Mouse (Mus musculus): ENCODE measurements around the gene Dclre1b. TPM values are rescaled to one million over a fixed set of nuclear protein-coding genes. Genes with fewer than 3 reads are reported as not detected.
A peak's percentile ranks its signal among the peaks of the same experiment; 100 is the strongest.

Dclre1b gene
- polyA plus RNA-seq, 1 experiment from 2014 or later = 23.0 TPM

- WGBS = 65% methylated on average over 7 of the region's 7 CpGs
- Histone ChIP-seq H3K4me1 (ENCODE audit: control insufficient read depth, insufficient read depth, low read length) (peaks cover 15% of the 10 kb centered on the region), H3K36me3 (ENCODE audit: control insufficient read depth, insufficient read depth, low read length) (no peaks in the 10 kb centered on the region), H3K9me3 (ENCODE audit: control insufficient read depth, low read length) (no peaks in the 10 kb centered on the region), H3K4me2 (ENCODE audit: low read length) (no peak overlapping the region), H3K27me3 (ENCODE audit: control insufficient read depth, insufficient read depth, low read length) (no peaks in the 10 kb centered on the region), H3K27ac (replicated peaks; ENCODE audit: low read depth, low read length) (no peak overlapping the region), H3K4me3 (replicated peaks; ENCODE audit: low read depth, low read length) (no peak overlapping the region), H3K9ac (replicated peaks; ENCODE audit: low read length) (no peak overlapping the region)
- DNase-seq (no peak), ATAC-seq (ENCODE audit: low FRiP score, low TSS enrichment) (no peak)
Observed at GRCm38 (mm10) chr3:103787225-103787624, 22.0 kb downstream of the Dclre1b start.

DNA sequence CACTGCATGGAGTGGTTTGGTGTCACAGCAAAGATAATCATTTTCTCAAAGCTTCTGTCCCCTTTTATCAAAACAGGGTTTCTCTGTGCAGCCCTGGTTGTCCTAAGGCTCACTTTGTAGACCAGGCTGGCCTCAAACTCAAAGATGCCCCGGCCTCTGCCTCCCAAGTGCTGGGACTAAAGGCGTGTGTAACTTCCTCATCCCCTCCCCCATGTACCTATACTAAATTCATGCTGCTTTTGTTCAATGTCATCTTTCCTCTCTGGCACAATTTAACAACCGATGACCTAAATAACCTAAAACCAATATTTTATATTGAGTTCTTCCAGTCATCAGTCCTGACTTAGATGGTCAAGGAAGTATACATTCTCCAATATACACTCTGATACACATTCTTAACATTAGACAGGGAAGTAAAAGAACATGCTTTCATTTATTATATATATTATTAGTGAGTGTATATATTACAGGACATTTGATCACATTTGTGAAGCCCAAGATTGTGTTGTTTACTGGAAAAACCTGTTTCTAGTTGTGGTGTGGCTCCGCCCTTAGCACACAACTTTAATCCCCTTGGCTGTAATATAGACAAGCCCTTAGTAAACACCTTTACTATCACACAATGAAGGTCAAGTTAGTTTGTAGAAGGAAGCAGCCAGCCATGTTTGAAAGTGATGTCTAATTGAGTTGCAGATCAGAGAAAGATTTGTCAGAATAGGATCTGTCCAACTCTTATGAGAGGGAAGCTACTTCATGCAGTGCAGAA is 26.2 kb downstream of the Dclre1b start:
- no peaks in the 10 kb centered on the region for H3K4me1 ChIP-seq (ENCODE audit: control insufficient read depth, insufficient read depth, low read length)
- H3K9me3 ChIP-seq (ENCODE audit: control insufficient read depth, low read length) = no peaks in the 10 kb centered on the region
- H3K9ac ChIP-seq (replicated peaks; ENCODE audit: low read length) = no peak overlapping the region
- no peaks in the 10 kb centered on the region; the same call in 1 of the 2 replicates for H3K36me3 ChIP-seq (ENCODE audit: control insufficient read depth, insufficient read depth, low read length)
- ATAC-seq (ENCODE audit: low FRiP score, low TSS enrichment) = no peak
- 93% methylated on average over 4 of the region's 4 CpGs for WGBS
- no peak overlapping the region for H3K4me2 ChIP-seq (ENCODE audit: low read length)
- no peak overlapping the region for H3K27ac ChIP-seq (replicated peaks; ENCODE audit: low read depth, low read length)
- no peak for DNase-seq
- H3K27me3 ChIP-seq (ENCODE audit: control insufficient read depth, insufficient read depth, low read length) = no peaks in the 10 kb centered on the region
- H3K4me3 ChIP-seq (replicated peaks; ENCODE audit: low read depth, low read length) = no peak overlapping the region

- Histone ChIP-seq H3K27me3 (ENCODE audit: control insufficient read depth, insufficient read depth, low read length) (no peaks in the 10 kb centered on the region), H3K4me2 (ENCODE audit: low read length) (no peak overlapping the region), H3K27ac (replicated peaks; ENCODE audit: low read depth, low read length) (no peak overlapping the region), H3K36me3 (ENCODE audit: control insufficient read depth, insufficient read depth, low read length) (peaks cover 13% of the 10 kb centered on the region), H3K4me1 (ENCODE audit: control insufficient read depth, insufficient read depth, low read length) (no peaks in the 10 kb centered on the region), H3K9ac (replicated peaks; ENCODE audit: low read length) (no peak overlapping the region), H3K4me3 (replicated peaks; ENCODE audit: low read depth, low read length) (no peak overlapping the region), H3K9me3 (ENCODE audit: control insufficient read depth, low read length) (no peaks in the 10 kb centered on the region)
- WGBS = 84% methylated on average over 5 of the region's 5 CpGs
- DNase-seq (no peak), ATAC-seq (ENCODE audit: low FRiP score, low TSS enrichment) (no peak)
Observed at GRCm38 (mm10) chr3:103780777-103781176, 28.5 kb downstream of the Dclre1b start.

DNA sequence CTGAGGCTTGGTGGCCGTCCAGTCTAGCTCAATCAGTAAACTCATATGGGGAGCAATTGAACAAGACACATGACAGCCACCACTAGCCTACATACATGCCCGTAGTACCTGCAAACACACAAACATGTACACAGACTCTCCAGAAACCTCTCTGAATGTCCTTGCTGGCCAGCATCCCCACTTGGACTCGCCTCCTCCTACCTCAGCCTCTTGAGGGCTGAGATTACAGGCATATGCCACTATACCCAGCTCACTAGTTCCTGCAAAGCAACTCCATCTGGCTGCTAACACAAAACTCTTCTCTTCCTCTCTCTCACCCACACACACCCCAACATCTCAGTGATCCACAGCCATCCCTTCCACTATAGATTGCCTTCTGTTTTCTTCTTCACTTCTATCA is 29.0 kb downstream of the Dclre1b start:
- ATAC-seq (ENCODE audit: low FRiP score, low TSS enrichment) = no peak
- no peaks in the 10 kb centered on the region for H3K9me3 ChIP-seq (ENCODE audit: control insufficient read depth, low read length)
- H3K27me3 ChIP-seq (ENCODE audit: control insufficient read depth, insufficient read depth, low read length) = no peaks in the 10 kb centered on the region
- H3K36me3 ChIP-seq (ENCODE audit: control insufficient read depth, insufficient read depth, low read length) = peaks cover 15% of the 10 kb centered on the region
- no peaks in the 10 kb centered on the region for H3K4me1 ChIP-seq (ENCODE audit: control insufficient read depth, insufficient read depth, low read length)
- DNase-seq = no peak
- no peak overlapping the region for H3K4me3 ChIP-seq (replicated peaks; ENCODE audit: low read depth, low read length)
- WGBS = 95% methylated on average over 3 of the region's 3 CpGs
- no peak overlapping the region for H3K9ac ChIP-seq (replicated peaks; ENCODE audit: low read length)
- no peak overlapping the region for H3K4me2 ChIP-seq (ENCODE audit: low read length)
- no peak overlapping the region for H3K27ac ChIP-seq (replicated peaks; ENCODE audit: low read depth, low read length)

DNA sequence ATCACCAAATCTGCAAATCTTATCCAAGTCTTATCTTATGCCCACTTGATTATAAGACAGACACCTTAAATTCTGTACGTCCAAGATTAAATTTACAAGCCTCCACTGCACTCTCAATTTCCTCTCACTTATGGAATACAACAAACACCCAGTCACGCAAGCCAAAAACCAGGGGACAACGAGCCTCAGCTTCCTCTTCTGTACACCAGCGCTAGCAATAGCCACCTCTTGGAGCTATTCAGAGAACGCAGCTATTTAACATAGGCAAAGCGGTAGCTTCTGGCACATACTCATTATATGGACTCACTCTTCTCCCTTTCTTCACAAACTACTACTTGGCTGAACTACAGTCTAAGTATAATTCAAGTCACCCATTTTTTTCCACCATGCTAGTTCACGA is 30.1 kb downstream of the Dclre1b start:
- Histone ChIP-seq H3K4me2 (ENCODE audit: low read length) (no peak overlapping the region), H3K9me3 (ENCODE audit: control insufficient read depth, low read length) (no peaks in the 10 kb centered on the region), H3K9ac (replicated peaks; ENCODE audit: low read length) (no peak overlapping the region), H3K36me3 (ENCODE audit: control insufficient read depth, insufficient read depth, low read length) (peaks cover 15% of the 10 kb centered on the region), H3K27ac (replicated peaks; ENCODE audit: low read depth, low read length) (no peak overlapping the region), H3K27me3 (ENCODE audit: control insufficient read depth, insufficient read depth, low read length) (no peaks in the 10 kb centered on the region), H3K4me3 (replicated peaks; ENCODE audit: low read depth, low read length) (no peak overlapping the region), H3K4me1 (ENCODE audit: control insufficient read depth, insufficient read depth, low read length) (no peaks in the 10 kb centered on the region)
- DNase-seq = no peak
- ATAC-seq (ENCODE audit: low FRiP score, low TSS enrichment) = no peak
- 88% methylated on average over 7 of the region's 7 CpGs for WGBS

GRCm38 (mm10) chr3:103778660-103779059 is 30.6 kb downstream of the Dclre1b start:
- Histone ChIP-seq H3K4me1 (ENCODE audit: control insufficient read depth, insufficient read depth, low read length) (no peaks in the 10 kb centered on the region), H3K4me2 (ENCODE audit: low read length) (no peak overlapping the region), H3K9me3 (ENCODE audit: control insufficient read depth, low read length) (no peaks in the 10 kb centered on the region), H3K36me3 (ENCODE audit: control insufficient read depth, insufficient read depth, low read length) (peaks cover 16% of the 10 kb centered on the region), H3K27ac (replicated peaks; ENCODE audit: low read depth, low read length) (no peak overlapping the region), H3K4me3 (replicated peaks; ENCODE audit: low read depth, low read length) (no peak overlapping the region), H3K9ac (replicated peaks; ENCODE audit: low read length) (no peak overlapping the region), H3K27me3 (ENCODE audit: control insufficient read depth, insufficient read depth, low read length) (no peaks in the 10 kb centered on the region)
- WGBS = 91% methylated on average over 6 of the region's 6 CpGs
- no peak for ATAC-seq (ENCODE audit: low FRiP score, low TSS enrichment)
- DNase-seq = no peak

- ATAC-seq (ENCODE audit: low FRiP score, low TSS enrichment) (no peak), DNase-seq (no peak)
- H3K9me3 ChIP-seq (ENCODE audit: control insufficient read depth, low read length) = no peaks in the 10 kb centered on the region
- no peak overlapping the region for H3K4me3 ChIP-seq (replicated peaks; ENCODE audit: low read depth, low read length)
- no peaks in the 10 kb centered on the region for H3K27me3 ChIP-seq (ENCODE audit: control insufficient read depth, insufficient read depth, low read length)
- peaks cover 18% of the 10 kb centered on the region for H3K36me3 ChIP-seq (ENCODE audit: control insufficient read depth, insufficient read depth, low read length)
- 91% methylated on average over 11 of the region's 11 CpGs for WGBS
- no peak overlapping the region for H3K27ac ChIP-seq (replicated peaks; ENCODE audit: low read depth, low read length)
- H3K9ac ChIP-seq (replicated peaks; ENCODE audit: low read length) = no peak overlapping the region
- no peaks in the 10 kb centered on the region for H3K4me1 ChIP-seq (ENCODE audit: control insufficient read depth, insufficient read depth, low read length)
- no peak overlapping the region for H3K4me2 ChIP-seq (ENCODE audit: low read length)
Observed at GRCm38 (mm10) chr3:103777940-103778339, 31.3 kb downstream of the Dclre1b start.

DNA sequence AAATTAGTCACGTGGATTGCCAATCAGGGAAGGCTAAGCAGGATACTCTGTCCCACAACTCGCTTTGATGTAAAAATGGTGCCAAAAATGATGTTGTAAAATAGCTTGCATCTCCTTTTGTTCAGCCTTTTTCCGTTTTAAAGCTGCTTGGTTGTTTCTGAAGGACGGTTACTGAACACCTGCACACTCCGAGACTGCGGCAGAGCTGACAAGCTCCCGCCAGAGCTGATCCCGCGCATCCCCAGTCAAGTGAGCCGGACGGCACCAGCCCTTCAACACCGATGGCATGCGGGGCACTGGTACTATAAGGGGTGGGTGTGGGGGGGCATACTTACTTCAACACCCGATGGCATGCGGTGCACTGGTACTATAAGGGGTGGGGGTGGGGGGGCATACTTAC is 35.2 kb downstream of the Dclre1b start:
- Histone ChIP-seq H3K9me3 (ENCODE audit: control insufficient read depth, low read length) (no peaks in the 10 kb centered on the region), H3K4me3 (replicated peaks; ENCODE audit: low read depth, low read length) (no peak overlapping the region), H3K4me1 (ENCODE audit: control insufficient read depth, insufficient read depth, low read length) (no peaks in the 10 kb centered on the region), H3K27me3 (ENCODE audit: control insufficient read depth, insufficient read depth, low read length) (no peaks in the 10 kb centered on the region), H3K4me2 (ENCODE audit: low read length) (no peak overlapping the region), H3K27ac (replicated peaks; ENCODE audit: low read depth, low read length) (no peak overlapping the region), H3K9ac (replicated peaks; ENCODE audit: low read length) (no peak overlapping the region), H3K36me3 (ENCODE audit: control insufficient read depth, insufficient read depth, low read length) (peaks cover 18% of the 10 kb centered on the region)
- DNase-seq = peak; percentile 8
- WGBS = 85% methylated on average over 15 of the region's 15 CpGs
- ATAC-seq (ENCODE audit: low FRiP score, low TSS enrichment) = no peak

- Histone ChIP-seq H3K4me3 (replicated peaks; ENCODE audit: low read depth, low read length) (no peak overlapping the region), H3K4me1 (ENCODE audit: control insufficient read depth, insufficient read depth, low read length) (no peaks in the 10 kb centered on the region), H3K9ac (replicated peaks; ENCODE audit: low read length) (no peak overlapping the region), H3K27ac (replicated peaks; ENCODE audit: low read depth, low read length) (no peak overlapping the region), H3K9me3 (ENCODE audit: control insufficient read depth, low read length) (no peaks in the 10 kb centered on the region), H3K36me3 (ENCODE audit: control insufficient read depth, insufficient read depth, low read length) (peaks cover 21% of the 10 kb centered on the region), H3K4me2 (ENCODE audit: low read length) (no peak overlapping the region), H3K27me3 (ENCODE audit: control insufficient read depth, insufficient read depth, low read length) (no peaks in the 10 kb centered on the region)
- no peak for ATAC-seq (ENCODE audit: low FRiP score, low TSS enrichment)
- 82% methylated on average over 3 of the region's 3 CpGs for WGBS
- DNase-seq = no peak
Observed at GRCm38 (mm10) chr3:103773508-103773907, 35.7 kb downstream of the Dclre1b start.
